Mouse (Mus musculus) intestine, embryonic 14.5 days (tissue): ENCODE data around the gene Gbp4. TPM values are rescaled to one million over a fixed set of nuclear protein-coding genes. Genes with fewer than 3 reads are reported as not detected.
"Not testable (repeated sequence)": the region's sequence is repeated elsewhere in the genome, so short reads cannot be mapped to it uniquely, and the experiment has no call there.

Source experiments
- ATAC-seq: fragments of 200-750 bp; cut with Nextera tagmentation; replicated peaks from 2 replicates; pipeline ENCODE4 v1.8.0; 2017; ENCODE audit warnings: low read depth, moderate number of reproducible peaks, moderate TSS enrichment, moderate library complexity; ENCODE audit not compliant: low FRiP score, low TSS enrichment
- DNase-seq: peaks from one replicate; pipeline ENCODE4 v3.0.0-alpha.2; 2018; ENCODE audit warnings: low spot score
- H3K27ac ChIP-seq: fragments of 300-500 bp; sonication (generic); 2 replicates; pipeline ENCODE4 v1.5.1; 2014; ENCODE audit warnings: low read depth, mild to moderate bottlenecking, control low read depth
- H3K27me3 ChIP-seq: fragments of 300-500 bp; sonication (generic); replicated peaks from 2 replicates; pipeline ENCODE4 v1.6.1; 2014; ENCODE audit warnings: low read length, control low read depth; ENCODE audit not compliant: control insufficient read depth, insufficient read depth
- H3K36me3 ChIP-seq: fragments of 300-500 bp; sonication (generic); 2 replicates; pipeline ENCODE4 v1.6.1; 2014; ENCODE audit warnings: low read length, control low read depth; ENCODE audit not compliant: control insufficient read depth, insufficient read depth
- H3K4me1 ChIP-seq: fragments of 300-500 bp; sonication (generic); replicated peaks from 2 replicates; pipeline ENCODE4 v1.6.1; 2014; ENCODE audit warnings: low read length, control low read depth, mixed read lengths; ENCODE audit not compliant: control insufficient read depth, insufficient read depth
- H3K4me2 ChIP-seq: fragments of 300-500 bp; sonication (generic); 2 replicates; pipeline ENCODE4 v1.6.1; 2014; ENCODE audit warnings: low read length
- H3K4me3 ChIP-seq: fragments of 300-500 bp; sonication (generic); 2 replicates; pipeline ENCODE4 v1.5.1; 2014; ENCODE audit warnings: low read depth, low read length, control low read depth, mixed read lengths
- H3K9ac ChIP-seq: fragments of 300-500 bp; sonication (generic); 2 replicates; pipeline ENCODE4 v1.6.1; 2014; ENCODE audit warnings: mild to moderate bottlenecking, low read length
- H3K9me3 ChIP-seq: fragments of 300-500 bp; sonication (generic); 2 replicates; pipeline ENCODE4 v1.6.1; 2016; ENCODE audit warnings: low read length, control low read depth; ENCODE audit not compliant: control insufficient read depth
- WGBS: fragments of 180-500 bp; shearing (Covaris S2); extraction: QIAGEN DNeasy Blood & Tissue Kit; methylation state at CpG from one replicate; pipeline ENCODE4 v1.1.7; 2014; 5-methylcytosine and 5-hydroxymethylcytosine counted together
- polyA plus RNA-seq: library from polyadenylated mRNA; unstranded; fragments of >200 nt; fragmentation: Nextera tagmentation; extraction: Ambion mirVana; gene quantifications from 2 replicates; pipeline ENCODE4 v1.2.1, GENCODE M21; 2014

The Gbp4 gene
- polyA plus RNA-seq = 1.1 and 1.2 TPM in 2 replicates

GRCm38 (mm10) chr5:105139409-105140088 lies at the start of gene Gbp4, which contains the start of the genes Gbp9 and Gbp8:
TSS of gene Gbp4 (minus strand) at chr5:105139586.
TSS of gene Gbp9 (minus strand) at chr5:105139539.
TSS of gene Gbp8 (minus strand) at chr5:105139540.
- H3K9me3 ChIP-seq, H3K4me2 ChIP-seq, H3K36me3 ChIP-seq, H3K4me1 ChIP-seq, H3K9ac ChIP-seq, H3K27ac ChIP-seq, ATAC-seq, DNase-seq, H3K27me3 ChIP-seq, H3K4me3 ChIP-seq: not testable (repeated sequence)
- WGBS = 3% methylated on average over 2 of the region's 2 CpGs

GRCm38 (mm10) chr5:105181446-105181845 lies 42.1 kb upstream of the Gbp4 start:
- Histone ChIP-seq H3K4me2 (no peak overlapping the region), H3K9me3 (no peaks in the 10 kb centered on the region), H3K4me1 (no peaks in the 10 kb centered on the region), H3K4me3 (no peak overlapping the region), H3K27ac (no peak overlapping the region), H3K36me3 (no peaks in the 10 kb centered on the region), H3K27me3 (no peaks in the 10 kb centered on the region), H3K9ac (no peak overlapping the region)
- DNase-seq (no peak), ATAC-seq (no peak)

- Histone ChIP-seq H3K27me3 (no peaks in the 10 kb centered on the region), H3K27ac (no peak overlapping the region), H3K4me3 (no peak overlapping the region), H3K4me2 (no peak overlapping the region), H3K36me3 (no peaks in the 10 kb centered on the region), H3K9ac (no peak overlapping the region), H3K4me1 (no peaks in the 10 kb centered on the region), H3K9me3 (no peaks in the 10 kb centered on the region)
- 84% methylated on average over 5 of the region's 5 CpGs for WGBS
- no peak for ATAC-seq
- no peak for DNase-seq
These were observed 17.2 kb upstream of the Gbp4 start for GRCm38 (mm10) chr5:105156582-105156981.

- H3K36me3 ChIP-seq = no peaks in the 10 kb centered on the region
- H3K4me2 ChIP-seq = no peak overlapping the region
- no peak for ATAC-seq
- H3K27ac ChIP-seq = no peak overlapping the region
- no peak overlapping the region for H3K9ac ChIP-seq
- no peak overlapping the region for H3K4me3 ChIP-seq
- H3K27me3 ChIP-seq = no peaks in the 10 kb centered on the region
- DNase-seq = no peak
- no peaks in the 10 kb centered on the region for H3K4me1 ChIP-seq
- no peaks in the 10 kb centered on the region for H3K9me3 ChIP-seq
These were observed 14.7 kb upstream of the Gbp4 start for GRCm38 (mm10) chr5:105154049-105154448.

- H3K4me2 ChIP-seq, H3K9ac ChIP-seq, H3K4me1 ChIP-seq, ATAC-seq, H3K36me3 ChIP-seq, H3K4me3 ChIP-seq, H3K27me3 ChIP-seq, DNase-seq, H3K9me3 ChIP-seq, H3K27ac ChIP-seq: not testable (repeated sequence)
- 66% methylated on average over 2 of the region's 2 CpGs for WGBS
These were observed 8.7 kb upstream of the Gbp4 start for GRCm38 (mm10) chr5:105148062-105148461.

- no peak overlapping the region for H3K4me3 ChIP-seq
- H3K9ac ChIP-seq = no peak overlapping the region
- no peak overlapping the region for H3K27ac ChIP-seq
- H3K9me3 ChIP-seq = no peaks in the 10 kb centered on the region
- DNase-seq = no peak
- ATAC-seq = no peak
- H3K27me3 ChIP-seq = no peaks in the 10 kb centered on the region
- H3K4me2 ChIP-seq = no peak overlapping the region
- H3K36me3 ChIP-seq = no peaks in the 10 kb centered on the region
- H3K4me1 ChIP-seq = no peaks in the 10 kb centered on the region
These were observed 7.1 kb upstream of the Gbp4 start for GRCm38 (mm10) chr5:105146447-105146846.

GRCm38 (mm10) chr5:105145731-105146130 lies 6.3 kb upstream of the Gbp4 start:
- not testable (repeated sequence) for H3K9ac ChIP-seq, H3K4me1 ChIP-seq, H3K9me3 ChIP-seq, H3K4me3 ChIP-seq, H3K4me2 ChIP-seq, H3K27me3 ChIP-seq, H3K36me3 ChIP-seq, DNase-seq, ATAC-seq
- 45% methylated on average over 3 of the region's 3 CpGs for WGBS
- peak overlapping the region; percentile 7; the same call in 1 of the 2 replicates for H3K27ac ChIP-seq

GRCm38 (mm10) chr5:105140089-105140810 lies 864 bp upstream of the Gbp4 start:
- H3K4me3 ChIP-seq, H3K27me3 ChIP-seq, ATAC-seq, H3K4me1 ChIP-seq, DNase-seq, H3K27ac ChIP-seq, H3K4me2 ChIP-seq, H3K9ac ChIP-seq, H3K9me3 ChIP-seq, H3K36me3 ChIP-seq: not testable (repeated sequence)
- WGBS = 58% methylated on average over 2 of the region's 2 CpGs

- ATAC-seq (no peak), DNase-seq (no peak)
- no peak overlapping the region for H3K4me3 ChIP-seq
- 74% methylated on average over 1 of the region's 1 CpGs for WGBS
- no peaks in the 10 kb centered on the region for H3K36me3 ChIP-seq
- no peaks in the 10 kb centered on the region for H3K27me3 ChIP-seq
- no peak overlapping the region for H3K9ac ChIP-seq
- H3K4me2 ChIP-seq = no peak overlapping the region
- no peak overlapping the region for H3K27ac ChIP-seq
- H3K4me1 ChIP-seq = no peaks in the 10 kb centered on the region
- no peaks in the 10 kb centered on the region for H3K9me3 ChIP-seq
These were observed 480 bp downstream of the Gbp4 start for GRCm38 (mm10) chr5:105138906-105139305.
